Mouse (Mus musculus) limb, embryonic 11.5 days (tissue): ENCODE measurements at regions not wholly inside any gene's neighbourhood (a gene's known extent, or its start where the extent isn't known, plus 50 kb on each side); places are given as distances from the start of the nearest gene placed in this dataset.

Experiments used
- ATAC-seq: fragments of 200-750 bp; cut with Nextera tagmentation; 2 replicates; pipeline ENCODE4 v1.8.0; 2017; ENCODE audit warnings: low read depth; ENCODE audit not compliant: insufficient number of reproducible peaks, low FRiP score, low TSS enrichment
- DNase-seq: peaks from one replicate; pipeline ENCODE4 v3.0.0-alpha.2; 2015; ENCODE audit warnings: low spot score
- H3K27ac ChIP-seq: fragments of 300-500 bp; sonication (generic); replicated peaks from 2 replicates; pipeline ENCODE4 v1.5.1; 2014; ENCODE audit warnings: low read depth, mild to moderate bottlenecking, low read length
- H3K27me3 ChIP-seq: fragments of 300-500 bp; sonication (generic); 2 replicates; pipeline ENCODE4 v1.6.1; 2014; ENCODE audit warnings: mild to moderate bottlenecking, low read length, mixed read lengths; ENCODE audit not compliant: control insufficient read depth, insufficient read depth
- H3K36me3 ChIP-seq: fragments of 300-500 bp; sonication (generic); 2 replicates; pipeline ENCODE4 v1.6.1; 2014; ENCODE audit warnings: mild to moderate bottlenecking, low read length, moderate library complexity, mixed read lengths; ENCODE audit not compliant: control insufficient read depth, insufficient read depth
- H3K4me1 ChIP-seq: fragments of 300-500 bp; sonication (generic); 2 replicates; pipeline ENCODE4 v1.6.1; 2014; ENCODE audit warnings: low read length, mixed read lengths; ENCODE audit not compliant: control insufficient read depth, insufficient read depth
- H3K4me2 ChIP-seq: fragments of 300-500 bp; sonication (generic); 2 replicates; pipeline ENCODE4 v1.6.1; 2014; ENCODE audit warnings: low read depth, mild to moderate bottlenecking, moderate library complexity; ENCODE audit not compliant: severe bottlenecking
- H3K4me3 ChIP-seq: fragments of 300-500 bp; sonication (generic); 2 replicates; pipeline ENCODE4 v1.5.1; 2014; ENCODE audit warnings: low read depth, low read length
- H3K9ac ChIP-seq: fragments of 300-500 bp; sonication (generic); 2 replicates; pipeline ENCODE4 v1.6.1; 2014; ENCODE audit warnings: mild to moderate bottlenecking, low read length
- H3K9me3 ChIP-seq: fragments of 300-500 bp; sonication (generic); 2 replicates; pipeline ENCODE4 v1.6.1; 2016; ENCODE audit warnings: low read length; ENCODE audit not compliant: control insufficient read depth
- WGBS: fragments of 180-500 bp; shearing (Covaris S2); extraction: QIAGEN DNeasy Blood & Tissue Kit; methylation state at CpG from one replicate; pipeline ENCODE4 v1.1.7; 2014; 5-methylcytosine and 5-hydroxymethylcytosine counted together

DNA sequence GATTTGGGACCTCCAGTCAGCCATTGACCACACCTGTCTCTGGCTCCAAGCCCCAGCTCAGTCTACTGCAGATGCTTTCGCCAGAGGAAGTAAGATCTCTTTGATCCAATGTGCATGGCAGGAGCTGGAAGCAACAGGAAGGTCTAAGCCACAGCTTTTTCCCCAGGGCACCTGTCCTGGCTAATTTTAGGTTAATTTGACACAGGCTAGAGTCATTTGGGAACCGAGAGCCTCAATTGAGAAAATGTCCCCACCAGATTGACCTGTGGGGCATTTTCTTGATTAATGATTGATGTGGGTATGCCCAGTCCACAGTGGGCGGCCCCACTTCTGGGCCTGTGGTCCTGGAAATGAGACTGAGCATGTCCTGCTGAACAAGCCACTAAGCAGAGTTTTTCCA is 240.7 kb upstream of the Hs6st1 start:
- no peak overlapping the region for H3K27ac ChIP-seq
- H3K36me3 ChIP-seq, result no peaks in the 10 kb centered on the region
- no peak for DNase-seq
- no peaks in the 10 kb centered on the region for H3K9me3 ChIP-seq
- H3K4me2 ChIP-seq, result no peak overlapping the region
- no peak for ATAC-seq
- H3K9ac ChIP-seq, result no peak overlapping the region
- H3K27me3 ChIP-seq, result no peaks in the 10 kb centered on the region
- H3K4me3 ChIP-seq, result no peak overlapping the region
- WGBS, result 46% methylated on average over 3 of the region's 3 CpGs
- H3K4me1 ChIP-seq, result peaks cover 10% of the 10 kb centered on the region; the same call in 1 of the 2 replicates

DNA sequence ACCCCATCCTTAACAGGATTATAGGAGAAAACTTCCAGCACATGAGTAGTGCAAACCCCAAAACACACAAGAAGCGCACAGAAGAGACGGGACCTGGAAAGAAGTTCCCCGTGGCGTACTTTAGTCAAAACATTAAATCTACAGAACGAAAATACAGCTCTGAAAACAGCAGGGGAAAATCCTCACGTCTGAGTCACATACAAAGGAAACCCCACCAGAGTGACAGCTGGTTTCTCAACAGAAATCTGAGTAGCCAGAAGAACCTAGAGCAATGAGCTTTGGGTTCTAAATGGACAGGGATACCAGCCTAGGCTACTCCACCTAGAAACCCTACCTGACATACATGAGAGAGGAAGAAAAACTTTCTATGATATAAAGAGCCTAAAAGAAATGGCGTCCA is 234.0 kb upstream of the Hs6st1 start:
- WGBS, result 85% methylated on average over 7 of the region's 7 CpGs
- Histone ChIP-seq H3K4me2 (no peak overlapping the region), H3K27ac (no peak overlapping the region), H3K9me3 (no peaks in the 10 kb centered on the region), H3K4me3 (no peak overlapping the region), H3K9ac (no peak overlapping the region), H3K4me1 (no peaks in the 10 kb centered on the region), H3K36me3 (no peaks in the 10 kb centered on the region), H3K27me3 (no peaks in the 10 kb centered on the region)
- ATAC-seq (no peak), DNase-seq (no peak)

DNA sequence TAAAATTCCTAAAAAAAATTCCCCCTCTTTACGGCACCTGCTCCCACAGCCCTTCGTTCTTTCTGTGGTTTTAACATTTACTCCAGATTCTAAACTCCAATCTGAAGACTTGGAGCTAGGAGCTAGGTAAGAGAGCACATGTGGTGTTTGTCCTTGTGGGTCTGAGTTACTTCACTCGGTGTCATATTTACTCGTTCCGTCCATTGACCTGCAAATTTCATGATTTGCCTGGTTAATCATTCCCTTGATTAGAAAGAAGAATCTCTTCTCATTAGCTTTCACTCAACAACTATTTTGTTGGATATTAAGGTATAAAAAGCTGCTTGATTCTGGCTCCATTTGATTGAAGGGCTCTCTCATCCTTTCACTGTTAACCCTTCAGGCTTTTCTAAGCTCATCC is 231.6 kb upstream of the Hs6st1 start:
- Histone ChIP-seq H3K27me3 (no peaks in the 10 kb centered on the region), H3K4me3 (no peak overlapping the region), H3K9me3 (no peaks in the 10 kb centered on the region), H3K9ac (no peak overlapping the region), H3K36me3 (no peaks in the 10 kb centered on the region), H3K4me2 (no peak overlapping the region), H3K4me1 (no peaks in the 10 kb centered on the region), H3K27ac (no peak overlapping the region)
- 91% methylated on average over 5 of the region's 5 CpGs for WGBS
- DNase-seq (no peak), ATAC-seq (no peak)

DNA sequence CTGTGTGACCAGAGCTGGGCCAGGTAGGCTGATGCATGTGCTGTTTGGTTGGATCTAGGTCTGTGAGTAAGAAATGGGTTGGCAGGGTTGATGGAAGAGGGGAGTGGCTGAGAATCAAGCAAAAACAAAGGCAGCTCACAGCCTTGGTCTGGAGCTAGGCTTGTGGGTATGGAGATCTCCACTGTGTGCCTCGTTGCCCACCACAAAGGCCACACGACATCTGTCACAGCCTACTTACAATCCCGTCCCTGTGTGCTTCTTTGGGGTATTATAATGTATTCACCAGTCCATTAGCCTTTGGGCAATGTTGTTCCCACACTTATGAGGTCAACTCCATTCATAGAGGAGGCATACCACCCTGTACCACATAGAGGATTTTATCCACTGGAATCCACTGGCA is 229.6 kb upstream of the Hs6st1 start:
- DNase-seq (no peak), ATAC-seq (no peak)
- Histone ChIP-seq H3K27ac (no peak overlapping the region), H3K36me3 (no peaks in the 10 kb centered on the region), H3K4me2 (no peak overlapping the region), H3K27me3 (no peaks in the 10 kb centered on the region), H3K9ac (no peak overlapping the region), H3K4me1 (no peaks in the 10 kb centered on the region), H3K9me3 (no peaks in the 10 kb centered on the region), H3K4me3 (no peak overlapping the region)
- whole genome bisulfite sequencing, result 93% methylated on average over 3 of the region's 3 CpGs

DNA sequence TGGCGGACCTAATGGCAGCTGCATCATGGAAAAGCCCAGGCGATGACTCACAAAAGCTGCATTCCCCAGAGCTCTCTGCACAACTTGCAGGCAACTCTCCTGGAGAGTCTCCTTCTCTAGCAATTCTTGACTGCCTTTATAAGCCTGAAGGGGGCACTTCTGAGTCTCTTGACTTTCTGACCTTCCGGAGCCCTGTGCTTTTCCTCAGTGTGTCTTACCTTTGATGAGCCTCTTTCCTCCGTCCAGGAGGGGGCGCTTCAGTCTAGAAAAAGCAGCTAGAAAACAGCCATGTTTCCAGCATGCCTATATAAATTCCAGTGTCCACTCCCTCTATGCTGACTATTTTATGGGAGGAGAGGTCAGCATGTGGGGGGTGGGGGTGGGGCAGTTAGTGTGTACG is 228.8 kb upstream of the Hs6st1 start:
- DNase-seq (peak; percentile 65), ATAC-seq (no peak)
- H3K4me2 ChIP-seq, result no peak overlapping the region

DNA sequence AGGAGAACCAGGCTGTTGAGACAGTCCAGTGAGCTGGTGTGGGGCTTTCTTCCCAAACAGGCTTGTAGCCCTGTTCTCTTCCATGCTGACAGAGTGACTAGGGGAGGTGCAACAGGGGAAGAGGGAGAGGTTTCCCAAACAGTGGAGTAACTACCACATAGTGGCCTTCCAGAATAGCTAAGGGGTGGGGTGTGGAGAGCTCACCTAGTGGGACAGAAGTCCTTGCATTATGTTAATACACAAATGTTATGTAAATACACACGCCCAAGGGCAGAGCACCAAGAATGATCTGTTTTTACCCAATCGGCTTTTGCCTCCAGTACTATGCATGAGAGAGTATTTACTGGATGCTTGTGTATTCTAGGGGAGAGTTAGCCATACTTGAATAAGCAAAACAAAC is 226.6 kb upstream of the Hs6st1 start:
- no peak overlapping the region for H3K4me3 ChIP-seq
- H3K9me3 ChIP-seq, result no peaks in the 10 kb centered on the region
- no peaks in the 10 kb centered on the region for H3K27me3 ChIP-seq
- no peaks in the 10 kb centered on the region for H3K4me1 ChIP-seq
- H3K4me2 ChIP-seq, result no peak overlapping the region
- H3K36me3 ChIP-seq, result no peaks in the 10 kb centered on the region
- H3K9ac ChIP-seq, result no peak overlapping the region
- H3K27ac ChIP-seq, result no peak overlapping the region
- DNase-seq, result no peak
- WGBS, result 90% methylated on average over 2 of the region's 2 CpGs
- no peak for ATAC-seq

More for the DNA sequence above, 228.8 kb upstream of the Hs6st1 start:
- WGBS, result 69% methylated on average over 6 of the region's 6 CpGs
- no peaks in the 10 kb centered on the region for H3K4me1 ChIP-seq
- no peaks in the 10 kb centered on the region for H3K36me3 ChIP-seq
- no peaks in the 10 kb centered on the region for H3K9me3 ChIP-seq
- H3K27me3 ChIP-seq, result no peaks in the 10 kb centered on the region
- no peak overlapping the region for H3K27ac ChIP-seq
- no peak overlapping the region for H3K4me3 ChIP-seq
- H3K9ac ChIP-seq, result no peak overlapping the region

DNA sequence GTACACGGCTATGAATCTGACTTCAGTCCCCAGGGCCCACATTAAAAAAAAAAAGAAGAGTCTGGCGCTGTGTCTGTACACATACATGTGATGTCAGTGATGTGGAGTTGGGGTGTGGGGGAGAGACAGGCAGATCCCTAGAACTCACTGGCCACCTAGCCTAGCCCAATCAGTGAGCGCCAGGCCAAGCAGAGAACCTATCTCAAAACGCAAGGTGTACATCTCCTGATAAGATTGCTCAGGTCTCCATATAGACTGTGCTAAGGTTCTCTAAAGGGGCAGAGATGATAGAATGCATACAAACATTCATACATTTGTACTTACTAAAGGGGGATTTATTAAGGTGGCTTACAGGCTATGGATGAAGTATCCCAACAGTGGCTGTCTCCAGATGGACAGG is 225.5 kb upstream of the Hs6st1 start:
- 94% methylated on average over 4 of the region's 4 CpGs for WGBS
- no peak overlapping the region for H3K9ac ChIP-seq
- no peak overlapping the region for H3K4me3 ChIP-seq
- no peaks in the 10 kb centered on the region for H3K27me3 ChIP-seq
- no peak for ATAC-seq
- H3K4me2 ChIP-seq, result no peak overlapping the region
- H3K4me1 ChIP-seq, result no peaks in the 10 kb centered on the region
- H3K36me3 ChIP-seq, result no peaks in the 10 kb centered on the region
- no peak for DNase-seq
- H3K9me3 ChIP-seq, result no peaks in the 10 kb centered on the region
- H3K27ac ChIP-seq, result no peak overlapping the region

DNA sequence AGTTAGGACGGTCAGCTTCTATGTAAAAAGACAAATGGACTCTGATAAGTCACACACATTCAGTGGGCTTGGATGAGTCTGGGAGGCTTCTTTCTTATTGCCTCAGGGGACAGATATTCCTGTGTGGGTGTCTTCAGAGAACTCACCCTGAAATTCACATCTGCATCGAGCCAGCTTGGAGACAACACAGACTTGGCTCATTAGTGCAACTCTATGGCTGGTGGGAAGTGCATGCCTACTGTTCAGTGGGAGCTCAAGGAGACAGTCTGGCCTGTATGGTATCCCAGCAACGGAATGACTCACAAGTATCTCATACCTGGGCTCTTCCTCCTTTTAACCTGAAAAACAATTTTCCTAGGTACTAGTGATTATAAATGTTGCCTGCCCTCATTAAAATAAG is 224.6 kb upstream of the Hs6st1 start:
- H3K9me3 ChIP-seq, result no peaks in the 10 kb centered on the region
- H3K27ac ChIP-seq, result no peak overlapping the region
- no peak overlapping the region for H3K4me3 ChIP-seq
- WGBS, result 85% methylated on average over 3 of the region's 3 CpGs
- DNase-seq (no peak), ATAC-seq (no peak)
- no peaks in the 10 kb centered on the region for H3K4me1 ChIP-seq
- H3K27me3 ChIP-seq, result no peaks in the 10 kb centered on the region
- no peaks in the 10 kb centered on the region for H3K36me3 ChIP-seq
- H3K9ac ChIP-seq, result no peak overlapping the region
- no peak overlapping the region for H3K4me2 ChIP-seq

DNA sequence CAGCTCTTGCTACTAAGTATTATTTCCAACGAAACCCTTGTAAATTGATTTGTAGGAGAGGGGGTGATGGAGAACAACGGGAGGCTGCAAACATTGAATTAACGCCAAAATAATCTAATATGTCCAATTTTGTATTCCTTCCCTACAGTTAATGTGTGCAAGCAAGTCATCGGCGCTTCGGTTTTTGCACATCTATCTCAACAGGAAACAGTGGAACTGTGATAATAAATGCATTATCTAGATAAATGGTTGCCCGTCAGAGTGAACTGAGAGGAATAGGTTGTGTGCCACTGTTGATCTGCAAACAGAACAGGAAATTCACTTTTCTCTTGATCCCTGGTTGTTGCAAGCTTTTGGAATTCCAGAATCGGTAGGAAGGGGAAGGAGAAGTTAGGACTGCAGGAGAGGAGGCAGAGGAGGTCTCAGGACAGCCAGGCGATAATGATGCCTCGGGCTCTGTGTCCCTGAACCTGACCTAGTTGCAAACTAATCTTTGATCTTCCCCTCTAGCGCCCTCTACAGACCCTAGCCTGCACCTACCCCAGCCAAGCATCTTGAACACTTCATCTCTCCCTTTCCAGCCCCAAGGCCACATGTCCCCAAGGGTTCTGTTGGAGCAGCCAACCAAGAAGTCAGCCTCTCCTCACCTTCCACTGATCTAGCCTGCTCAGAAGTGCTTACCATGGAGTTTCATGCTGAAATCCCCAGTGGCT is 221.8 kb upstream of the Hs6st1 start:
- H3K9ac ChIP-seq, result no peak overlapping the region
- H3K4me2 ChIP-seq, result no peak overlapping the region
- H3K4me1 ChIP-seq, result no peaks in the 10 kb centered on the region
- H3K36me3 ChIP-seq, result no peaks in the 10 kb centered on the region
- ATAC-seq, result no peak
- WGBS, result 69% methylated on average over 11 of the region's 11 CpGs
- no peak overlapping the region for H3K4me3 ChIP-seq
- DNase-seq, result no peak
- no peak overlapping the region for H3K27ac ChIP-seq
- H3K27me3 ChIP-seq, result no peaks in the 10 kb centered on the region
- H3K9me3 ChIP-seq, result no peaks in the 10 kb centered on the region
